Mouse (Mus musculus) embryo, embryonic 9.5 days (tissue): ENCODE measurements around the gene Nwd1.

Experiments
- DNase-seq: peaks from one replicate; pipeline ENCODE4 v3.0.0-alpha.2; 2017; ENCODE audit errors: extremely low spot score

The Nwd1 gene

GRCm38 (mm10) chr8:72698349-72698926, 51.9 kb downstream of the Nwd1 start:
- DNase-seq, result no peak

- no peak for DNase-seq
Observed at GRCm38 (mm10) chr8:72712569-72712968, 66.1 kb downstream of the Nwd1 start.

- DNase-seq, result no peak
Observed at GRCm38 (mm10) chr8:72716594-72716993, 70.1 kb downstream of the Nwd1 start.

GRCm38 (mm10) chr8:72720541-72720940, 74.0 kb downstream of the Nwd1 start:
- no peak for DNase-seq

GRCm38 (mm10) chr8:72722769-72723650, 76.5 kb downstream of the Nwd1 start, which contains the start of gene Sin3b:
Gene Sin3b, plus strand, starts transcription at chr8:72723285.
- DNase-seq, result peak; percentile 95

GRCm38 (mm10) chr8:72723651-72724001, 77.1 kb downstream of the Nwd1 start:
- peak; percentile 11 for DNase-seq

- no peak for DNase-seq
Observed at GRCm38 (mm10) chr8:72728636-72729035, 82.1 kb downstream of the Nwd1 start.

GRCm38 (mm10) chr8:72735001-72735400, 88.5 kb downstream of the Nwd1 start:
- no peak for DNase-seq

- no peak for DNase-seq
Observed at GRCm38 (mm10) chr8:72736868-72737267, 90.4 kb downstream of the Nwd1 start.

- DNase-seq, result peak; percentile 24
Observed at GRCm38 (mm10) chr8:72746061-72746460, 99.5 kb downstream of the Nwd1 start.

GRCm38 (mm10) chr8:72749846-72750245, 103.3 kb downstream of the Nwd1 start:
- DNase-seq, result no peak

GRCm38 (mm10) chr8:72750266-72750665, 103.8 kb downstream of the Nwd1 start:
- no peak for DNase-seq

GRCm38 (mm10) chr8:72751126-72751525, 104.6 kb downstream of the Nwd1 start:
- DNase-seq, result no peak

GRCm38 (mm10) chr8:72752289-72752688, 105.8 kb downstream of the Nwd1 start:
- no peak for DNase-seq

- DNase-seq, result no peak
Observed at GRCm38 (mm10) chr8:72753165-72753564, 106.7 kb downstream of the Nwd1 start.

GRCm38 (mm10) chr8:72753781-72754180, 107.3 kb downstream of the Nwd1 start:
- no peak for DNase-seq

- DNase-seq, result no peak
Observed at GRCm38 (mm10) chr8:72756031-72756430, 109.5 kb downstream of the Nwd1 start.

- DNase-seq, result no peak
Observed at GRCm38 (mm10) chr8:72756771-72757390, 110.4 kb downstream of the Nwd1 start.

- no peak for DNase-seq
Observed at GRCm38 (mm10) chr8:72757426-72758195, 111.1 kb downstream of the Nwd1 start.

- DNase-seq, result no peak
Observed at GRCm38 (mm10) chr8:72758310-72758709, 111.8 kb downstream of the Nwd1 start.

- no peak for DNase-seq
Observed at GRCm38 (mm10) chr8:72760216-72760615, 113.7 kb downstream of the Nwd1 start.
